Mouse (Mus musculus) C2C12 (cell line): ENCODE results near the gene Zfp518a. TPM values are rescaled to one million over a fixed set of nuclear protein-coding genes. Genes with fewer than 3 reads are reported as not detected.

Source experiments
- H3K27me3 ChIP-seq: one replicate; pipeline ENCODE4 v1.6.1; 2011; ENCODE audit not compliant: control insufficient read depth, insufficient read depth, insufficient read length
- H3K36me3 ChIP-seq: one replicate; pipeline ENCODE4 v1.6.1; 2011; ENCODE audit not compliant: control insufficient read depth, insufficient read depth
- H3K4me3 ChIP-seq: one replicate; pipeline ENCODE4 v1.5.1; 2011; ENCODE audit warnings: mild to moderate bottlenecking, control low read depth; ENCODE audit not compliant: poor library complexity, insufficient read depth, severe bottlenecking
- H3K79me2 ChIP-seq: one replicate; pipeline ENCODE4 v1.6.1; 2011; ENCODE audit not compliant: control insufficient read depth, insufficient read depth
- H3K79me3 ChIP-seq: one replicate; pipeline ENCODE4 v1.6.1; 2011; ENCODE audit warnings: low read depth, control low read depth
- H3ac ChIP-seq: one replicate; pipeline ENCODE3; 2011; ENCODE audit warnings: low read depth; ENCODE audit not compliant: control insufficient read depth, insufficient read length
- CEBPB ChIP-seq: IDR thresholded peaks from one replicate; pipeline ENCODE4 v1.6.1; 2011; ENCODE audit warnings: low read depth, mild to moderate bottlenecking, control low read depth, moderate library complexity
- CTCF ChIP-seq: IDR thresholded peaks from one replicate; pipeline ENCODE4 v1.5.1; 2011; ENCODE audit not compliant: control insufficient read depth, insufficient read depth, insufficient read length
- FOSL1 ChIP-seq: IDR thresholded peaks from one replicate; pipeline ENCODE4 v1.8.0; 2011; ENCODE audit warnings: mild to moderate bottlenecking, low read length; ENCODE audit not compliant: poor library complexity, insufficient read depth, severe bottlenecking
- MAX ChIP-seq: IDR thresholded peaks from one replicate; pipeline ENCODE4 v1.6.1; 2011; ENCODE audit warnings: mild to moderate bottlenecking, control low read depth
- MYOD1 ChIP-seq: IDR thresholded peaks from one replicate; pipeline ENCODE4 v1.6.1; 2011; ENCODE audit warnings: low read depth; ENCODE audit not compliant: control insufficient read depth, insufficient read length
- MYOG ChIP-seq: IDR thresholded peaks from one replicate; pipeline ENCODE4 v1.6.1; 2011; ENCODE audit not compliant: control insufficient read depth, insufficient read length; ENCODE audit errors: extremely low read depth
- USF1 ChIP-seq: IDR thresholded peaks from one replicate; pipeline ENCODE4 v1.6.1; 2011; ENCODE audit warnings: low read depth, mild to moderate bottlenecking, control low read depth, moderate library complexity
- polyA plus RNA-seq: library from polyadenylated mRNA; unstranded; fragments of >200 nt; fragmentation: generic; extraction: Trizol; gene quantifications from one replicate; pipeline ENCODE4 v1.2.1, GENCODE M21; 2012; ENCODE audit warnings: missing spikeins

Gene Zfp518a
- polyA plus RNA-seq, 1 experiment, result 0.49 TPM

DNA sequence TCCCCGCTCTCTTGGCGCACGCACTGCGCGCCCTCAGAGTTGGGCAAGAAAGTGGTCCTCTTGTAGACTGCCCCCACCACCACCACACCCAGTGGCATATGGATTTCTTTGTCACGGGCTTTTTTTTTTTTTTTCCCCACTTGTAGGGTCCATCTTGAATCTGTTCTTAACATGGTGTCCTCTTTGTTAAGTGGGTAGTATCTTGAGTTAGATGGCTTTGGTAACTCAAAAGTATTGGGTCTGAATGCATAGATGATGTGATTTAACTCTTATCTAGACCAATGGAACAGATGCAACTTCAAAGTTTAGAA is 843 bp downstream of the Zfp518a start:
- H3K27me3 ChIP-seq, result no peaks in the 10 kb centered on the region
- peak overlapping the region; percentile 34 for H3K4me3 ChIP-seq
- H3K79me2 ChIP-seq, result no peaks in the 10 kb centered on the region
- H3K79me3 ChIP-seq, result no peaks in the 10 kb centered on the region
- H3ac ChIP-seq, result peak overlapping the region; percentile 62
- no peaks in the 10 kb centered on the region for H3K36me3 ChIP-seq
- TF ChIP-seq USF1 (no peak), CEBPB (no peak), MYOD1 (no peak)

DNA sequence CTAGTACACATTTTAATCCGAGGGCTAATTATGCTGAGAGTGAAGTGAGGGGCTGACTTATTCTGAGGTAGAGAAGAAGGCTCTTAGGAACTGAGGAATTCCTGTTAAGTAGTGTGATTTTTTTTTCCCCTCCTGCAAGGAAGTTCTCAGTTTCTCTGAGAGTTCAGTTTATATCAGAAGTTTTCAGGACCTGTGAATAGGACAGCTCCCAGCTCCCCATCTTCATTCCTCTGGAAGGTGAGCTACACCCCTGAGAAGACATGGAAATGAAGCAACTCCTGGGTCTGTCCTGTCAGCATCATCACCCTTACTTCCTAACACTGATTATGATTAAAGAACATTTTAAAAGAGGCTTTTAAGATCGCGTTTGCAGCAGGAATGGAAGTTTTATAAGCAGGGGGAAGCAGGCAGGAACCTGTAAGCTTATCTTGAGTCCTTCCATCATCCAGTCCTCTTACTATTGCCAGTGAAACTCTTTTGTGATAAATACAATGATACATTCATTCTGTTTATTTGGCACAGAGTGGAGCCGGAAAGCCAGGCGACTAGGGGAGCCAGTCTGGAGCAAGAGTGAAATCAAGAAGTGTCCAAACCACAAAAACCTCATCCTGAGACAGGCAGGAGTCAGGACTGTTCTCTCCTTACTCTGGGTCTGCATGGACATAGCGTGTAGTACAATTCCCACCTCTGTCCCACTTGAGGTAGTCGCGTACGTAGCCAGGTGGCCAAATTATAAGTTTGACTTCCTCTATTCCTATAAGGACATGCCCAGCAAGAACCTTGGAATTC is 37.3 kb downstream of the Zfp518a start:
- Histone ChIP-seq H3K27me3 (no peaks in the 10 kb centered on the region), H3K4me3 (no peak overlapping the region), H3ac (no peak overlapping the region), H3K36me3 (peaks cover 8% of the 10 kb centered on the region), H3K79me3 (no peaks in the 10 kb centered on the region), H3K79me2 (no peaks in the 10 kb centered on the region)
- no peak for TF ChIP-seq CEBPB
- no peak for TF ChIP-seq FOSL1
- TF ChIP-seq MYOG, result no peak

DNA sequence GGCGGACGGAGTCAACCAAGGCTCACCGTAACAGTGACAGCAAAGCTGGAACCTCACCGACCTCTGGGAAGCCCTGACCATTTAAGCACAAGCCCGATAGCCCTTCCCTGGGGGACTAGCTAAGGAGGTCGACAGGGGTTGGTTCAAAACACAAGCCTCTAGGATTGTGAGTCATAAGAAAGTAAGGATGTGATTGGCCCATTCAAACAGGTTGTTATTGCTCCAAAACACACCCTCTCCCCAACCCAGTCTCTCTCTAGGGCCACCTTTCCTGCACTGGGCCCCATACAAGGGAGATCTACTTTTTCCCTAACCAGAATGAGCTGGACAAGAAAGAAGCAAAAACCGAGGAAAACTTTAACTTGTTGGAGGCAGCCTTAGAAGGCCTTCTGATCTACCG is 40.9 kb downstream of the Zfp518a start:
- peaks cover 16% of the 10 kb centered on the region for H3K36me3 ChIP-seq
- no peaks in the 10 kb centered on the region for H3K27me3 ChIP-seq
- no peak overlapping the region for H3K4me3 ChIP-seq
- H3K79me2 ChIP-seq, result no peaks in the 10 kb centered on the region
- TF ChIP-seq MYOD1 (no peak), CEBPB (no peak), MYOG (no peak), MAX (no peak), FOSL1 (no peak), USF1 (no peak), CTCF (no peak)
- H3K79me3 ChIP-seq, result no peaks in the 10 kb centered on the region
- H3ac ChIP-seq, result no peak overlapping the region

DNA sequence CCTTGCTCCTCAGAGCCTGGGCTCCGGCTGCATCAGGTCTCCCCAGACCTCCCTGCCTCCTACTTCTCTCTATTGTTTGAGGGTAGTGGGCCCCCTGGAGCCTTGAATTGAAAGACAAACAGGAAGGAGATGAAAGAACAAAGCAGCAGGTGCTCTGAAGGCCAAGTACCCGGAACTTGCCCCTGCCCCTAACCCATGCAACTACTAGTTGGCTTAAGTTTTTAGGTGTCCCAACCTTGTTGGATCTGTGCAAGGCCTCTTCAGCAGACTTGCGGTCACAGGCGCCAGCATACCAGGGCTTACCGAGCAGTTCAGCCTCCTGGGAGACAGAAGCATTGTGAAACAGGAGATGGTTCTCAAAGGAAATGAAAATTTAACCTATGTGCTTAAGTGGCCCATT is 41.5 kb downstream of the Zfp518a start:
- Histone ChIP-seq H3K79me2 (no peaks in the 10 kb centered on the region), H3K79me3 (no peaks in the 10 kb centered on the region), H3K4me3 (no peak overlapping the region), H3K36me3 (peaks cover 16% of the 10 kb centered on the region), H3K27me3 (no peaks in the 10 kb centered on the region), H3ac (no peak overlapping the region)
- no peak for TF ChIP-seq MAX
- TF ChIP-seq CTCF, result no peak
- no peak for TF ChIP-seq CEBPB
- no peak for TF ChIP-seq USF1
- TF ChIP-seq MYOD1, result no peak
- no peak for TF ChIP-seq MYOG
- TF ChIP-seq FOSL1, result no peak

DNA sequence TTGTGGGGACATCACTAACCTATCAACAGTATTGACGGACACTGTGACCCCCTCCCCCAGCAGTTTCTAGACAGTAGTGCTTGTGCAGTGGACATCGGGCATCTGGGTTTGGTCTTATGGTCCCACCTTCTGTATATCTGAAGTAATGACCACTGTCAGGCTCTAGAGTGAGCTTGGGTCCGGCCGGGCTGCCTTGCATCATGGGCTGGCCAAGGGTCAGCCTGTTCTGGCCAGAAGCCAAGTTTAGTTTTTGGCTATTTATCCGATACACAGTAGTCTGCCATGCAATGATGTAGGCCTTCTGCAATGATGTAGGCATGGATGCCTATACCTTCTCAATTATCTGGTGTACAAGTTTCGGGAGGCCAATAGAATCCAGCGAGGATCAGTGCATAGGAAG is 49.0 kb downstream of the Zfp518a start:
- no peaks in the 10 kb centered on the region for H3K79me2 ChIP-seq
- no peaks in the 10 kb centered on the region for H3K27me3 ChIP-seq
- H3K4me3 ChIP-seq, result no peak overlapping the region
- no peak for TF ChIP-seq CEBPB
- TF ChIP-seq FOSL1, result no peak
- no peak for TF ChIP-seq MYOG
- no peak for TF ChIP-seq USF1
- TF ChIP-seq CTCF, result no peak
- no peak for TF ChIP-seq MAX
- no peak for TF ChIP-seq MYOD1
- H3K79me3 ChIP-seq, result no peaks in the 10 kb centered on the region
- H3ac ChIP-seq, result no peak overlapping the region
- H3K36me3 ChIP-seq, result peaks cover 8% of the 10 kb centered on the region

DNA sequence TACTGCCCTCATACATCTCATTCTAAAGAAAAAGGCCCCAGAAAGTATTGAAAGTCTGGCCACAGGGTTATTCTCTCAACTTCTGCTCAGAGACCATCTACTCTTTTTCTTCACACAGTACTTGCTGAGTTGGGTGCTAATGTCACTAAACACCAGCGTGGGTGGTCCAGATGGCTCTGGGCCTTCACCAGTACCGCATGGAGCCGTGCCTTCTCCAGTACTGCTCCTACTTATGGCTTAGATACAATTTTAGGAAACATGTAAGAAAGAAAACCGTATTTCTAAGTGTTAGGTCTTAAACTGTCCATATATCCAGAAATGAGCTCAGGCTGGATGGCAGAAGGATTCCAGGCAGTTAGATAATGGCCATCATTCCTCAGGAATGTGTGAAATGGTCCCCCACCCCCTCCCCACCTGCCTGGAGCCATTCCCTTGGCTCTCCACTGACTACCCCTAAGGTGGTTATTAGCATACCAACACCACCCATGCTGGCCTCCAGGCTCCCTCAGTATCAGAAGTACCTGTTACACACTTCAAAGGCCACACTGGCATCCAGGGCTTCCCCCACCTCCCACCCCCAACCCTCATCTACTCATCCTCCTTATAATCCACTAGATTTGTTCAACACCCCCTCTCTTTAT is 52.6 kb downstream of the Zfp518a start:
- no peaks in the 10 kb centered on the region for H3K79me2 ChIP-seq
- no peaks in the 10 kb centered on the region for H3K27me3 ChIP-seq
- no peaks in the 10 kb centered on the region for H3K36me3 ChIP-seq
- TF ChIP-seq CEBPB, result no peak
- TF ChIP-seq MYOG, result no peak
- TF ChIP-seq CTCF, result no peak
- no peak for TF ChIP-seq MAX
- TF ChIP-seq MYOD1, result no peak
- no peak for TF ChIP-seq USF1
- TF ChIP-seq FOSL1, result no peak
- H3K79me3 ChIP-seq, result no peaks in the 10 kb centered on the region
- no peak overlapping the region for H3ac ChIP-seq
- H3K4me3 ChIP-seq, result no peak overlapping the region
